Mouse (Mus musculus) CH12.LX (cell line): ENCODE results near the gene Maml2. TPM values are rescaled to one million over a fixed set of nuclear protein-coding genes. Genes with fewer than 3 reads are reported as not detected.

ENCODE experiments used
- DNase-seq: peaks from one replicate; pipeline ENCODE4 v3.0.0-alpha.2; 2013; ENCODE audit errors: extremely low read depth
- H3K27ac ChIP-seq: 2 replicates; pipeline ENCODE4 v1.5.1; 2012; ENCODE audit warnings: low read depth, mild to moderate bottlenecking, control low read depth, moderate library complexity; ENCODE audit not compliant: insufficient read depth
- H3K27me3 ChIP-seq: replicated peaks from 2 replicates; pipeline ENCODE3; 2012; ENCODE audit warnings: inconsistent platforms
- H3K36me3 ChIP-seq, 2 experiments: replicated peaks in 1 of 2; 2 replicates each; pipeline versions ENCODE3 to v1.6.1; 2012; ENCODE audit warnings: inconsistent platforms in 1 of 2, low read length in 1 of 2, mild to moderate bottlenecking in 1 of 2, mixed read lengths in 1 of 2, moderate library complexity in 1 of 2; ENCODE audit not compliant: control insufficient read depth in 1 of 2, insufficient read depth in 1 of 2
- H3K4me1 ChIP-seq, 2 experiments: 2 replicates each; pipeline ENCODE4 v1.6.1; 2012; ENCODE audit warnings: inconsistent platforms in 1 of 2, moderate library complexity in 1 of 2; ENCODE audit not compliant: insufficient read depth in 2 of 2, control insufficient read depth in 1 of 2
- H3K4me2 ChIP-seq: 2 replicates; pipeline ENCODE4 v1.6.1; 2012; ENCODE audit warnings: low read depth, mild to moderate bottlenecking, control low read depth; ENCODE audit not compliant: poor library complexity, insufficient read depth, severe bottlenecking
- H3K4me3 ChIP-seq, 3 experiments: fragments of 150-350 bp in 1 of 3; sonication (generic) in 1 of 3; replicated peaks in 1 of 3; 2 replicates each; pipeline versions ENCODE3 to v1.5.1; 2011 to 2012; ENCODE audit warnings: low read depth in 2 of 3, low read length in 2 of 3, mild to moderate bottlenecking in 2 of 3, moderate library complexity in 2 of 3, control low read depth in 1 of 3, improper control_type of control experiment in 1 of 3, inconsistent platforms in 1 of 3, mixed read lengths in 1 of 3; ENCODE audit not compliant: poor library complexity in 1 of 3
- H3K79me2 ChIP-seq: replicated peaks from 2 replicates; pipeline ENCODE4 v1.6.1; 2012; ENCODE audit warnings: mild to moderate bottlenecking, moderate library complexity; ENCODE audit not compliant: control insufficient read depth, poor library complexity, insufficient read depth, severe bottlenecking; ENCODE audit errors: extremely low read depth
- H3K9ac ChIP-seq: 2 replicates; pipeline ENCODE4 v1.6.1; 2012; ENCODE audit warnings: low read depth, mild to moderate bottlenecking, control low read depth, moderate library complexity; ENCODE audit not compliant: insufficient read depth
- H3K9me3 ChIP-seq: replicated peaks from 2 replicates; pipeline ENCODE3; 2012; ENCODE audit warnings: low read length, inconsistent platforms, mixed read lengths
- BHLHE40 ChIP-seq: IDR thresholded peaks from 2 replicates; pipeline ENCODE4 v1.6.1; 2011; ENCODE audit warnings: mild to moderate bottlenecking, low read depth, low read length, improper control_type of control experiment
- CHD1 ChIP-seq: IDR thresholded peaks from 2 replicates; pipeline ENCODE4 v1.6.1; 2012; ENCODE audit warnings: low read depth, low read length, improper control_type of control experiment, inconsistent platforms
- CHD2 ChIP-seq: IDR thresholded peaks from 2 replicates; pipeline ENCODE4 v1.6.1; 2011; ENCODE audit warnings: low read length, improper control_type of control experiment
- CTCF ChIP-seq, 2 experiments: IDR thresholded peaks in 1 of 2; conservative IDR thresholded peaks in 1 of 2; 2 replicates each; pipeline ENCODE4 v1.5.1; 2011 to 2012; ENCODE audit warnings: low read depth in 2 of 2, low read length in 2 of 2, improper control_type of control experiment in 1 of 2, inconsistent platforms in 1 of 2, mild to moderate bottlenecking in 1 of 2, moderate library complexity in 1 of 2
- E2F4 ChIP-seq: IDR thresholded peaks from 2 replicates; pipeline ENCODE4 v1.6.1; 2011; ENCODE audit warnings: low read depth, low read length, improper control_type of control experiment; ENCODE audit not compliant: insufficient replicate concordance
- ELF1 ChIP-seq: IDR thresholded peaks from 2 replicates; pipeline ENCODE4 v1.6.1; 2014; ENCODE audit warnings: low read depth, mild to moderate bottlenecking, inconsistent platforms, low read length, improper control_type of control experiment
- ETS1 ChIP-seq: conservative IDR thresholded peaks from 2 replicates; pipeline ENCODE4 v1.6.1; 2012; ENCODE audit warnings: low read depth, mild to moderate bottlenecking, inconsistent platforms, low read length, improper control_type of control experiment, moderate library complexity
- GABPA ChIP-seq: IDR thresholded peaks from 2 replicates; pipeline ENCODE4 v1.6.1; 2012; ENCODE audit warnings: low read depth, low read length, improper control_type of control experiment, inconsistent platforms; ENCODE audit not compliant: insufficient replicate concordance
- HCFC1 ChIP-seq: IDR thresholded peaks from 2 replicates; pipeline ENCODE4 v1.6.1; 2012; ENCODE audit warnings: low read depth, mild to moderate bottlenecking, inconsistent platforms, low read length, improper control_type of control experiment
- IRF4 ChIP-seq: IDR thresholded peaks from 2 replicates; pipeline ENCODE4 v1.6.1; 2014; ENCODE audit warnings: low read depth, mild to moderate bottlenecking, inconsistent platforms, low read length, improper control_type of control experiment
- JUN ChIP-seq: IDR thresholded peaks from 2 replicates; pipeline ENCODE4 v1.6.1; 2011; ENCODE audit warnings: low read depth, mild to moderate bottlenecking, low read length, improper control_type of control experiment, moderate library complexity; ENCODE audit not compliant: insufficient read depth
- JUND ChIP-seq: conservative IDR thresholded peaks from 2 replicates; pipeline ENCODE4 v1.6.1; 2011; ENCODE audit warnings: low read depth, low read length, improper control_type of control experiment
- KAT2A ChIP-seq: IDR thresholded peaks from 2 replicates; pipeline ENCODE4 v1.6.1; 2012; ENCODE audit warnings: low read length, improper control_type of control experiment, inconsistent platforms; ENCODE audit not compliant: insufficient replicate concordance
- MAX ChIP-seq: IDR thresholded peaks from 2 replicates; pipeline ENCODE4 v1.6.1; 2011; ENCODE audit warnings: low read length, improper control_type of control experiment
- MAZ ChIP-seq: IDR thresholded peaks from 2 replicates; pipeline ENCODE4 v1.6.1; 2012; ENCODE audit warnings: low read depth, mild to moderate bottlenecking, inconsistent platforms, low read length, improper control_type of control experiment, moderate library complexity
- MEF2A ChIP-seq: IDR thresholded peaks from 2 replicates; pipeline ENCODE4 v1.6.1; 2014; ENCODE audit warnings: low read depth, mild to moderate bottlenecking, inconsistent platforms, low read length, improper control_type of control experiment, borderline replicate concordance
- MXI1 ChIP-seq: IDR thresholded peaks from 2 replicates; pipeline ENCODE4 v1.6.1; 2011; ENCODE audit warnings: mild to moderate bottlenecking, low read depth, low read length, improper control_type of control experiment
- NELFE ChIP-seq: IDR thresholded peaks from 2 replicates; pipeline ENCODE4 v1.6.1; 2011; ENCODE audit warnings: low read depth, low read length, improper control_type of control experiment
- NRF1 ChIP-seq: IDR thresholded peaks from 2 replicates; pipeline ENCODE4 v1.6.1; 2014; ENCODE audit warnings: low read depth, mild to moderate bottlenecking, inconsistent platforms, low read length, improper control_type of control experiment, moderate library complexity
- PAX5 ChIP-seq: IDR thresholded peaks from 2 replicates; pipeline ENCODE4 v1.6.1; 2012; ENCODE audit warnings: low read length, inconsistent platforms, mixed read lengths
- POLR2A ChIP-seq: IDR thresholded peaks from 2 replicates; pipeline ENCODE4 v1.6.1; 2011; ENCODE audit warnings: low read depth, mild to moderate bottlenecking, improper control_type of control experiment, low read length
- POLR2AphosphoS2 ChIP-seq: IDR thresholded peaks from 2 replicates; pipeline ENCODE4 v1.6.1; 2011; ENCODE audit warnings: low read depth, low read length, improper control_type of control experiment
- RCOR1 ChIP-seq: conservative IDR thresholded peaks from 2 replicates; pipeline ENCODE4 v1.6.1; 2012; ENCODE audit warnings: low read depth, mild to moderate bottlenecking, inconsistent platforms, low read length, improper control_type of control experiment
- SIN3A ChIP-seq: IDR thresholded peaks from 2 replicates; pipeline ENCODE4 v1.6.1; 2012; ENCODE audit warnings: low read length, improper control_type of control experiment, inconsistent platforms
- SMC3 ChIP-seq: IDR thresholded peaks from 2 replicates; pipeline ENCODE4 v1.6.1; 2011; ENCODE audit warnings: low read depth, low read length, improper control_type of control experiment
- TBP ChIP-seq: conservative IDR thresholded peaks from 2 replicates; pipeline ENCODE4 v1.6.1; 2011; ENCODE audit warnings: low read depth, low read length, improper control_type of control experiment
- TCF12 ChIP-seq: IDR thresholded peaks from 2 replicates; pipeline ENCODE4 v1.6.1; 2014; ENCODE audit warnings: low read depth, mild to moderate bottlenecking, inconsistent platforms, low read length, improper control_type of control experiment
- UBTF ChIP-seq: IDR thresholded peaks from 2 replicates; pipeline ENCODE4 v1.6.1; 2012; ENCODE audit warnings: low read depth, mild to moderate bottlenecking, inconsistent platforms, low read length, improper control_type of control experiment, moderate library complexity
- USF1 ChIP-seq: IDR thresholded peaks from 2 replicates; pipeline ENCODE4 v1.6.1; 2014; ENCODE audit warnings: low read depth, mild to moderate bottlenecking, inconsistent platforms, low read length, improper control_type of control experiment
- USF2 ChIP-seq: conservative IDR thresholded peaks from 2 replicates; pipeline ENCODE4 v1.6.1; 2011; ENCODE audit warnings: low read depth, low read length, improper control_type of control experiment
- ZC3H11A ChIP-seq: IDR thresholded peaks from 2 replicates; pipeline ENCODE4 v1.6.1; 2012; ENCODE audit warnings: low read depth, mild to moderate bottlenecking, inconsistent platforms, low read length, improper control_type of control experiment
- ZMIZ1 ChIP-seq: IDR thresholded peaks from 2 replicates; pipeline ENCODE4 v1.6.1; 2012; ENCODE audit warnings: low read depth, mild to moderate bottlenecking, inconsistent platforms, low read length, improper control_type of control experiment
- dilution Hi-C: fragments of 300-500 bp; cut with MboI; formaldehyde crosslinking; loops from 2 replicates; pipeline ENCODE4 v1.14.3; 2020; ENCODE audit warnings: low sequenced_read_pairs; ENCODE audit not compliant: extremely low pct_unique_long_range_greater_than_20kb, extremely low pct_ligation_motif_present
- in situ Hi-C: fragments of 300-500 bp; cut with MboI; formaldehyde crosslinking; loops from 3 replicates; pipeline ENCODE4 v1.14.3; 2019; ENCODE audit warnings: low sequenced_read_pairs, low pct_ligation_motif_present, low pct_unique_long_range_greater_than_20kb, mixed read lengths
- polyA plus RNA-seq: library from polyadenylated mRNA; unstranded; fragments of >175 nt; gene quantifications from 2 replicates; pipeline ENCODE4 v1.2.1, GENCODE M21; 2012; ENCODE audit warnings: low read depth; ENCODE audit not compliant: insufficient read length
- total RNA-seq, 2 experiments: library from RNA; depleted of rRNA; stranded (reverse); fragments of 300-350 nt in 1 of 2; fragments of >200 nt in 1 of 2; gene quantifications; 2 replicates each; pipeline ENCODE4 v1.2.3; 2012 to 2014

Gene Maml2
- total and polyA plus RNA-seq, 3 experiments, result 5.9 to 9.1 (median 5.9) TPM

DNA sequence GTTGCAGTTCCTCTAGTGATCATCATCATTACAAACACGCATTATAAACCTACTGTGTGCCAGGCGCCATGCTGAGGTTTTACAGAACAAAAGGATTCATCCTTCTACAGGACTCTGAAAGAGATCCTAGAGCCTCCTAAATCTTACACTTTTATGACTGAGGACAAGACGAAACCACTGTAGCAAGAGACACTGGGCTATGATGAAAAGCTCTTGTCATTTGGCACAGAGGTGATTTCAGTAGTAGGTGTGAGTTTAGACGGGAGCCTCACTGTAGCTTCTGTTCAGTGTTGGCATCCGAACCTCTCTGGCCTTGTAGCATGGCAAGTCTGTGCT is 402.0 kb downstream of the Maml2 start:
- H3K9me3 ChIP-seq, result no peaks in the 10 kb centered on the region
- H3K9ac ChIP-seq, result no peak overlapping the region
- dilution Hi-C loops, result no loop called here
- H3K79me2 ChIP-seq, result no peaks in the 10 kb centered on the region
- peaks cover 9 to 28% of the 10 kb centered on the region in 2 experiments for H3K36me3 ChIP-seq
- TF ChIP-seq ELF1, result no peak
- TF ChIP-seq IRF4, result no peak
- no peak for TF ChIP-seq USF1
- no peak for TF ChIP-seq E2F4
- TF ChIP-seq MXI1, result no peak
- TF ChIP-seq SMC3, result no peak
- no peak for TF ChIP-seq ZC3H11A
- no peak for TF ChIP-seq ETS1
- no peak for TF ChIP-seq JUND
- TF ChIP-seq NRF1, result no peak
- no peak for TF ChIP-seq MEF2A
- no peak for TF ChIP-seq ZMIZ1
- TF ChIP-seq UBTF, result no peak
- no peak for TF ChIP-seq SIN3A
- TF ChIP-seq NELFE, result no peak
- no peak for TF ChIP-seq GABPA
- TF ChIP-seq POLR2AphosphoS2, result no peak
- TF ChIP-seq RCOR1, result no peak
- TF ChIP-seq, all 38 proteins: peak for 0
- no peak overlapping the region for H3K27ac ChIP-seq
- in situ Hi-C loops, result no loop called here
- peaks cover 11 to 44% of the 10 kb centered on the region in 2 experiments; a peak in 3 of 4 replicates for H3K4me1 ChIP-seq
- H3K4me2 ChIP-seq, result no peak overlapping the region
- H3K27me3 ChIP-seq, result no peaks in the 10 kb centered on the region
- DNase-seq, result no peak
- no peak overlapping the region for H3K4me3 ChIP-seq

DNA sequence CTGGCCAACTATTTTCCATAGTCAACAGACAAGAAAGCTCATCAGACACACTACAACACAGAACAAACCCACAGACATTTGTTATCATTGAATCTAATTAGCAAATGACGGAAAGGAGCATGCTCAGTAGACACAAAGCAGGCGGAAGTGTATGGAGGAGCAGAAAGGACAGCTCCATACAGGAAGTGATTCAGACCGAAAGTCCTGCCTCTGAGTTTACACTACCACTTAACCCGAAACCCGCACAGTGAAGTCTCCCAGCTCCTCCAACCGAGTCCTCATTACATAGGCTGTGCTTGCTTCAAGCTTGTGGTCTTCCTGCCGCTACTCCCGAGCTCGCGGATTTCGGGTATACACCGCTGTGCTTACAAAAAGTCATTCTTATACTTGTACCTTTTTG is 404.0 kb downstream of the Maml2 start:
- Histone ChIP-seq H3K9me3 (no peaks in the 10 kb centered on the region), H3K27me3 (no peaks in the 10 kb centered on the region), H3K4me2 (peak overlapping the region; percentile 67), H3K4me3 (peak overlapping the region; percentile 52 to 59 (median 55)), H3K79me2 (no peaks in the 10 kb centered on the region), H3K9ac (peak overlapping the region; percentile 91), H3K36me3 (peaks cover 23 to 48% of the 10 kb centered on the region in 2 experiments), H3K4me1 (peaks cover 11 to 43% of the 10 kb centered on the region in 2 experiments; a peak in 3 of 4 replicates), H3K27ac (peak overlapping the region; percentile 75)
- peak; percentile 92 for DNase-seq
- dilution Hi-C loops (no loop called here), in situ Hi-C loops (no loop called here)
- TF ChIP-seq CHD2, result no peak
- TF ChIP-seq CHD1, result no peak
- 0 out of 2 replicates have a peak, but pooled peaks have one; percentile 27 for TF ChIP-seq MAZ
- peak; percentile 34; the same call in 1 of the 2 replicates for TF ChIP-seq POLR2AphosphoS2
- peak; percentile 68 for TF ChIP-seq BHLHE40
- TF ChIP-seq TBP, result peak; percentile 92
- no peak for TF ChIP-seq ZMIZ1
- peak; percentile 94 for TF ChIP-seq JUN
- TF ChIP-seq MXI1, result peak; percentile 60; the same call in 1 of the 2 replicates
- TF ChIP-seq E2F4, result no peak
- peak; percentile 62 for TF ChIP-seq NELFE
- TF ChIP-seq JUND, result peak; percentile 98
- peak; percentile 81 for TF ChIP-seq POLR2A
- peak; percentile 76 for TF ChIP-seq ETS1
- peak; percentile 100 for TF ChIP-seq IRF4
- no peak for TF ChIP-seq CTCF (conservative IDR thresholded peaks at IDR 0.05 in 1 of 2, IDR thresholded peaks at IDR 0.05 in 1 of 2; ENCODE audit: low read depth in 2 of 2, low read length in 2 of 2)
- peak; percentile 62; the same call in 1 of the 2 replicates for TF ChIP-seq RCOR1
- peak; percentile 74 for TF ChIP-seq HCFC1
- TF ChIP-seq MAX, result peak; percentile 44; the same call in 1 of the 2 replicates
- peak; percentile 79 for TF ChIP-seq NRF1
- no peak for TF ChIP-seq USF2
- 0 out of 2 replicates have a peak, but pooled peaks have one; percentile 9 for TF ChIP-seq KAT2A
- TF ChIP-seq MEF2A, result peak; percentile 79; the same call in 1 of the 2 replicates
- peak; percentile 88; the same call in 1 of the 2 replicates for TF ChIP-seq SIN3A
- TF ChIP-seq PAX5, result no peak
- TF ChIP-seq TCF12, result peak; percentile 83
